Mouse (Mus musculus) effector memory CD4-positive, alpha-beta T cell, adult 7 months (primary cell): ENCODE results near the gene Smg9. TPM values are rescaled to one million over a fixed set of nuclear protein-coding genes. Genes with fewer than 3 reads are reported as not detected.

Experiments used
- polyA plus RNA-seq: library from polyadenylated mRNA; unstranded; fragments of 100-300 nt; shearing (Covaris generic); gene quantifications from one replicate; pipeline ENCODE4 v1.2.1, GENCODE M21; 2017

The Smg9 gene
- 49.0 TPM for polyA plus RNA-seq

DNA sequence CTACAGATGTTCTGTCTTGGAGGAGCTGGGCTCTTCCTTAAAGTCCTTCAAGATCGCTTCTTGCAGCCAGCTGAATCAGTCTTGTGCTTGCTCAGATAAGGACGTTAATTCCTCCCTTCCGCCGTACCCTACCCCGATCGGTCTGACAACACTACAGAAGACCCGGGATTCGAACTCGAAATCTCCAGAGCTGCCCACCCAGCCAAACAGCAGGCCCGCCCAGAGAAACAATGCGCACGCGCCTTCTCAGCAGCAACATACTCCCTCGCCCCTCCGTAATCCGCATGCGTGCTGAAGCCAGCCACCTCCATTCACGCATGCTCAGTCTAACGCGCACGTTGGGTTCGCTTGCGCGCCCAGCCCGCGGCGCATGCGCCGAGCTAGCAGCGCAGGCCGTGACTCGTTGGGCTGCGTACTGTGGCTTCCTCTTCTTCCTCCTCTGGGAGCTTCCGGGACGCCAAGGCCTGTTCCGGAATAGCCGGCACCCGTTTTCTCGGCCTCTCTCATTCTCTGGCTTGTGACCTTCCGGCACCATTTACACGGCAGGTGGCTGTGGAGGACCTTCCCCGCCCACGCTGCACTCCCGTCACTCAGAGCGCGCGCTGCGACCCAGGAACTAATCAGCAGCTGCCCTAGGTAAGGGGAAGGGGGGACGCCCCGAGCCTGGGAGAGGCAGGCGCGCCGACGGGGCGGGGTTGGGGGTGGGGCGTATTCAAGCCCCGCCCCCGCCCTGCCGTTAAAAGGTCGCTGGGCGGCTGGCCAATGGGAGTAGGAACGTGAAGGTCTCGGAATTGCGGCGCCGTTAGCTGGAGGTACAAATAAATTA is at the start of gene Smg9:
Gene Smg9, plus strand, starts transcription at position 364 of the 826 bp plus-strand sequence.

DNA sequence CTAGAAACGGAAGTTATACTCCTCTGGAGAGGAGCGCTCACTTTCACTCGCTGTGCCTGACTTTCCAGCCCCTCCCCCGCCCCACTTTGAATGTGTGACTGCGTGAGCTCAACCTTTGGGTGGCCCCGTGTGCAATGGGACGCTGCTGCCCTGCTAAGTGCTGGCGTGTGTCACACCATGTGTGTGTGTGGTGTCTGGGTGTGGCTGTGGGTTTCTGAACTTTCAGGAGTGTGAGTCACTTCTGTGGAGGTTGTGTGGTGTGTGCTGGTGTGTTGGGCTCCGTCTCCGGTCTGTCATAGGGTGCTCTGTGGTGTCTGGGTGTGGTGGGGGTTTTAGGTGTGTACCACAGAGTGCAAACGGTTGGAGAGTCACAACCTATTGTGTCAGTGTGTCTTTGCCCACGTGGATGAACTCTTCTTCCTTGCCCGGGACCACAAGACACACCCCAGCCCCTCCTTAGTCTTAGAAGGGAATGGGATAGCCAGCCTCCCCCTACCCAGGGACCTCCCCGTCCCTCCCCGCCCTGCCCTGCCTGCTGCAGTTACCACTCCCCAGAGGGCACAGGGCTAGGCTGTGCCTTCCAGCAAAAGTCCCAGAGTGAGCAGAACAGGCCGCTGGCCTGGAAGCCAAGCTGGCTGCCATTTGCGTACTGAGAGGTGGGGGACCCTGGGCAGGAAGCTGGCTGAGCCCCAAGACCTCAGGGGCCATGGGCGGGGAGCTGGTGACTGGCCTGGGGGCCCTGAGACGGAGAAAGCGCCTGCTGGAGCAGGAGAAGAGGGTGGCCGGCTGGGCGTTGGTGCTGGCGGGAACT is 29.5 kb upstream of the Smg9 start, which contains the start of gene Kcnn4:
Gene Kcnn4, plus strand, starts transcription at position 533 of the 811 bp plus-strand sequence.

DNA sequence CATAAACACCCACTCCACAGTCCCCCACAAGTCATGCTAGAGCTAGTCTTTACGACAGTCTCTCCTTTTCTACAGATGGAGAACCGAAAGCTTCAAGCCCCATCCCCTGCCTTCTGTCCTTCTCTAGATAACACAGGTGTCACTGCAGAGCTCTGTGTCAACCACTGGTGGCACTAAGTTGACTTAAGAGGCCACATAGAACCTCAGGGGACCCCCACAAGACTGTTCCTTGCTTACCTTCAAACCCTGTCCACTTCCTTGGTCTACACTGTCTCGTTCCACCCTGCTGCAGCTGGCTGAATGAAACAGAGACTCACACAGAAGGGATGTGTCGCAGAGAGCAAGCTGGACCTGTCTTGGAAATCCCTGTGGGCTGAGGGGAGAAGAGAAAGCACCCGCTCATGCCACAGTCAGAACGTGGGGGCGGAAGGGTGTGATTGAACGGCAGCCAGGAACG is 52.5 kb downstream of the Smg9 start, which contains the start of gene Irgc1:
Gene Irgc1, minus strand, starts transcription at position 443 of the 457 bp plus-strand sequence.

DNA sequence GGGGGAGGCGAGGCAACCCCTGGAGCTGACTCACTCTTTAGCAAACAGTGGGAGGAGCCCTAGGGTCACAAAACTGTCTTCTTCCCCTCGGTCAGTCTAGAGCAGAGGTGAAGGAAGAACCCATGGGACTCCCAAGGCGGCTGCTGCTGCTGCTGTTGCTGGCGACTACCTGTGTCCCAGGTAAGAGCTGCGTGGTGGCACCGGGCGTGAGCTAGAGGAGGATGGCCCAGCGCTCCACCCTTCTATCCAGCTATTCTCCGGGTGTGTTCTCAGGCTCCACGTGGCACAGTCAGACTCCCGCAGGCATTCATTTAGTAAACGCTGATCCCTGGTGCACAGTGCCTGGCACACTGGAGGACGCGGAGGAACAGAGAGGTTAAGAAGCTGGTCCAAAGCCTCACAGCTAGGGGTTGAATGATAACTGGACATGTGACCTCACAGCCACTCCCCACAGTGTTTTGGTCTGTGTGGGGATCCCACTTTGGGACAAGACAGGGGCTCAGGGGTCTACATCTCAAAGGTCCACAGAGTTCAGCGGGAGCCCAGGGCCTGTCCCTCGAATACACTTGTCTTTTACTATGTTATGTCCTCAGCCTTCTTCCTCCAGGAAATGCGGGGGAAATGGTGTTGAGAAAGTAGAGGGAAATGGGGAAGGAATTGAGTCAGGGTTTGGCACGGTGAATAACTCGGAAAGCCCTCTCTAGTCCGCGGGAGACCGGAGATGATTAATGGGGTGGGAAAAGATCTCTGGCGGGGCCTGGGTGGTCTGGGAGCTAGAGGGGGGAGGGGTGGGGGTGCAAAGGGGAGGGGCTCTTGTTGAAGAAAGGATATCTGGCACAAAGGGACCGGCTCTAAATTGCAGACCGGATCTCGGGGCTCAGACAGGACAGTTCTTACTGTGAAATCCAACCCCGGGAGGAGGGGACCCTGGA is 63.2 kb downstream of the Smg9 start, which contains the start of gene Plaur:
Gene Plaur, plus strand, starts transcription at position 97 of the 932 bp plus-strand sequence.

Other genes with a start within 250 kb of the Smg9 start
- gene Zfp114, start 224.6 kb upstream of the Smg9 start, polyA plus RNA-seq = 0.34 TPM
- 0.29 TPM for gene Zfp111, start 188.2 kb upstream of the Smg9 start, polyA plus RNA-seq
- gene Zfp109, start 162.1 kb upstream of the Smg9 start, polyA plus RNA-seq = 2.5 TPM
- gene Zfp108, start 144.8 kb upstream of the Smg9 start, polyA plus RNA-seq = 0.20 TPM
- 0.72 TPM for gene Zfp93, start 129.2 kb upstream of the Smg9 start, polyA plus RNA-seq
- gene Zfp61, start 98.4 kb upstream of the Smg9 start, polyA plus RNA-seq = 11.7 TPM
- 3.8 TPM for gene Zfp94, start 83.0 kb upstream of the Smg9 start, polyA plus RNA-seq
- not detected for gene Tescl, start 65.7 kb upstream of the Smg9 start, polyA plus RNA-seq
- gene Lypd5, start 50.4 kb upstream of the Smg9 start, polyA plus RNA-seq = 0.45 TPM
- gene Kcnn4, start 29.4 kb upstream of the Smg9 start, polyA plus RNA-seq = 156 TPM
- not detected for gene Irgc1, start 52.7 kb downstream of the Smg9 start, polyA plus RNA-seq
- gene Plaur, start 62.9 kb downstream of the Smg9 start, polyA plus RNA-seq = 1.8 TPM
- gene Cadm4, start 82.4 kb downstream of the Smg9 start, polyA plus RNA-seq = not detected
- 1.3 TPM for gene Zfp428, start 107.4 kb downstream of the Smg9 start, polyA plus RNA-seq
- not detected for gene AC161166.1, start 112.8 kb downstream of the Smg9 start, polyA plus RNA-seq
- 2.7 TPM for gene Irgq, start 131.1 kb downstream of the Smg9 start, polyA plus RNA-seq
- gene Pinlyp, start 146.5 kb downstream of the Smg9 start, polyA plus RNA-seq = not detected
- 47.0 TPM for gene Xrcc1, start 146.7 kb downstream of the Smg9 start, polyA plus RNA-seq
- gene Ethe1, start 187.9 kb downstream of the Smg9 start, polyA plus RNA-seq = 13.6 TPM
- not detected for gene Zfp575, start 188.0 kb downstream of the Smg9 start, polyA plus RNA-seq
- gene Phldb3, start 211.1 kb downstream of the Smg9 start, polyA plus RNA-seq = not detected
- not detected for gene Lypd3, start 236.9 kb downstream of the Smg9 start, polyA plus RNA-seq